Mouse (Mus musculus): ENCODE data around the gene Arid3b. TPM values are rescaled to one million over a fixed set of nuclear protein-coding genes. Genes with fewer than 3 reads are reported as not detected.

The Arid3b gene
- total RNA-seq, 4 experiments from 2014 or later: 3.1 to 6.0 (median 4.4) TPM

GRCm38 (mm10) chr9:57829812-57830557, 6.6 kb downstream of the Arid3b start:
- DNase-seq (ENCODE audit: low spot score in 2 of 2): no peak

GRCm38 (mm10) chr9:57823397-57823796, 13.2 kb downstream of the Arid3b start:
- DNase-seq (ENCODE audit: low spot score in 2 of 2): no peak

DNA sequence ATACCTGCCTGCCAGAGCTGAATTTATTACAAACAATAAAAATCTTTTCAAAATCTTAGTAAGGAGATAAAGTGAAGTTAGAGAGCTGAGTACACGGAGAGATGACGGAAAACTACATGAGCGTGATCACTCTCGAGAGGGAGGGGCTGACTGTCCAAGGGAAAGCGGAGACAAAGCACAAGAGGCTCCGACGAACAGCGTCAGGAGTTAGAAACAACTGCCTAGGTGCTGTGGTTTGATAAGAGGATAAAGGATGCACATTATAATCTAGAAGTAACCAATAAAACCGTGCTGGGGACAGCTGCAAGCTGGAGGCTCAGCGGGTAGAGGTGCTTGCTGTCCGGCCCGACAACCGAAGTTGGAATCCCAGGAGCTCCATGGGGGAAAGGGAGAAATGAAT, 13.8 kb downstream of the Arid3b start:
- DNase-seq (ENCODE audit: low spot score in 2 of 2): no peak

DNA sequence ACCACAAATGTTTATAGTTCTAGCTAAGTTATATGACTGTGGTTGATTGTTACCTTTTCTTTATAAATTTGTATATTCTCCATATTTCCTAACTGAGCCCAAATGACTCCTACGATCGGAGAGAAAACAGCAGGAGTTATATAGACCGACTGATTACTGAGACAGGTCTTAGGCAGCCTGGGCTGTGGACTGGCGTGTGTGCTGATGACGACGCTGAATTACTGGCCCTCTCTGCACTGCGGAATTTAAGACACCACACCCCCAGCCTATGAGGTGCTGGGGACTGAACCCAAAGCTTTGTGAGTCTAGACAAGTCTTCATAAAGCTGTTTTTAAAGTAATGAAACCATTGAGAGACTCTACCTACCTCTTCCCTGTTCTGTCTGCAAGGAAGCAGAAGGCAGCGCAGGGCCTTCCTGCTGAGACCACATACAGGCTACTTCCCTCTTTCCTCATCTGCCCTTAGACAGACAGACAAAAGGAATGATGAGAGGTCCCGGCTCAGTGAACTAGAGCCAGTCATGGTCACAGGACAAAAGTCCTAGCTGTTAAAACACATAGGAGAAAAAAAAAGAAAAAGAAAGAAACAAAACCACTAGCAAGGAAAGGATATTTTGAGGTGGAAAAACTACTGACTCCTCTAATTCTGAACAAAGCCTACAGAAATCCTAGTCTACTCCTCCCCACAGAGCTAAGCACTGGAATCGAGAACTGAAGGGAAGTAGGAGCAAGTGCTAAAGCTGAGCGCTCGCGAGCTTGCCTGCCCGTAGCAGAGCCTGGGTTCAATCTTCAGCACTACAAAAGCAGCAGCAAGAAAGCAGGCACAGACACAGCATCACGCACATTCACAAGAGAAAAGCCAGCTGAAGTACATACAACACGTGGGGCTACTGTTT, 16.2 kb downstream of the Arid3b start:
- DNase-seq (ENCODE audit: low spot score in 2 of 2): no peak

- DNase-seq (ENCODE audit: low spot score in 2 of 2): peak in 1 of 2 experiments; percentile 42
Measured at GRCm38 (mm10) chr9:57817220-57817667, 19.3 kb downstream of the Arid3b start.

DNA sequence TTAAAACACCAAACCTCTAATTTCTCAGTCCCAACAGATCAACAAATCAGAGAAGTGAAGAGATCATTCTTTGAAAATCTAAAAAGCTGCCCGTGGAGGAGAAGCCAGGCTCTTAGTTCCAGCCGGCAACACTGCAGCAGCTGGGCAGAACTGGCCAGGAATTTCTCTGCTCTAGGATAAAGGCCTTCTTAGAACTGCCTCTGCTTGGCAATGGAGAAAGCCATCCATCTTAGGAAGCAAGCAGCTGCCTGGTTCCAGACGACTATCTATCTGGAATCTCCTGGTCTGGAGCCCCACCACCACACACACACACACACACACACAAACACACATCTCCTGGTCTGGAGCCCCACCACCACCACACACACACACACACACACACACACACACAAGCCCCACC, 21.7 kb downstream of the Arid3b start:
- no peak for DNase-seq (ENCODE audit: low spot score in 2 of 2)

DNA sequence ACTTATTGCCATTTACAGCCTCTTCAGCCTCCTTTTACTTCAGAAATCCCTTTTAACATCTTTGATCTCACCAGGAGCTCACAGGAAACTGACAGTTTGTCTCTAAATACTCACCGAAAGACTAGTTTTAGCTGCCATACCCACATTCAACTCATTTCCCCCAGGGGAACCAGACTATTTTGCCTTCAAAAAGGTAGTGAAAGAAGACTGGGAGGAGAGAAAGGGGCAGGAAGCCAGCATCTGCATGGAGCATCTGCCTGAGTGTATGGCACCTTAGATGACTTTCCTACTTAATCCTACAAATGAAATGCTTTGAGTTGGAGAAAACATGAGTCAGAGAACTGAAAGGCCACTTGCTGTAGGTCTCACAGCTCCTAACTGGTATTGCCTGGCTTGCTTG, 22.6 kb downstream of the Arid3b start:
- no peak for DNase-seq (ENCODE audit: low spot score in 2 of 2)

GRCm38 (mm10) chr9:57811793-57812733, 24.5 kb downstream of the Arid3b start:
- DNase-seq (ENCODE audit: low spot score in 2 of 2): no peak

DNA sequence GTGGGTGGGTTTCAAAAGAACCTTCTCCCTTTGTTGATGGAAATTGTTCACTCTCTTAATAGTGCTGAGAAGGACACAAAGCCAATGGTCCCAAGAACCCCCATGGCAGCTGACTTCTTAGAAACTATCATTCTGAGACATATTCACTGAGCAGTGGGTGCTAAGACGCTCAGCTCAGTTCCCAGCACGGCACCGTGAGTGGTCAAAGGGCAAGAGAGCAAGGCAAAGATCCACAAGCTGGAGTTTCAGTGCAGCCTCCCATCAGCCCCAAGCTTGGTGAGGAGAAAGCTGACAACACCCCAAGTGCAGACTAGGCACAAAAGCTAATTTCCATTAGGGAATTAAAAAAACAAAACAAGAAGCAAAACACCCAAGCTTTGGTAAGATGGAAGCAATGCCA, 25.9 kb downstream of the Arid3b start:
- no peak for DNase-seq (ENCODE audit: low spot score in 2 of 2)

- no peak for DNase-seq (ENCODE audit: low spot score in 2 of 2)
Measured at GRCm38 (mm10) chr9:57808771-57809310, 27.8 kb downstream of the Arid3b start.

GRCm38 (mm10) chr9:57807174-57807651, 29.4 kb downstream of the Arid3b start:
- DNase-seq (ENCODE audit: low spot score in 2 of 2): no peak

GRCm38 (mm10) chr9:57806066-57806481, 30.5 kb downstream of the Arid3b start:
- DNase-seq (ENCODE audit: low spot score in 2 of 2): no peak

GRCm38 (mm10) chr9:57805087-57805737, 31.4 kb downstream of the Arid3b start:
- DNase-seq (ENCODE audit: low spot score in 2 of 2): no peak

GRCm38 (mm10) chr9:57803839-57804238, 32.8 kb downstream of the Arid3b start:
- DNase-seq (ENCODE audit: low spot score in 2 of 2): no peak

GRCm38 (mm10) chr9:57803047-57803446, 33.5 kb downstream of the Arid3b start:
- DNase-seq (ENCODE audit: low spot score in 2 of 2): no peak

- DNase-seq (ENCODE audit: low spot score in 2 of 2): no peak
Measured at GRCm38 (mm10) chr9:57800325-57800975, 36.1 kb downstream of the Arid3b start.

- DNase-seq (ENCODE audit: low spot score in 2 of 2): no peak
Measured at GRCm38 (mm10) chr9:57798725-57799253, 37.8 kb downstream of the Arid3b start.

DNA sequence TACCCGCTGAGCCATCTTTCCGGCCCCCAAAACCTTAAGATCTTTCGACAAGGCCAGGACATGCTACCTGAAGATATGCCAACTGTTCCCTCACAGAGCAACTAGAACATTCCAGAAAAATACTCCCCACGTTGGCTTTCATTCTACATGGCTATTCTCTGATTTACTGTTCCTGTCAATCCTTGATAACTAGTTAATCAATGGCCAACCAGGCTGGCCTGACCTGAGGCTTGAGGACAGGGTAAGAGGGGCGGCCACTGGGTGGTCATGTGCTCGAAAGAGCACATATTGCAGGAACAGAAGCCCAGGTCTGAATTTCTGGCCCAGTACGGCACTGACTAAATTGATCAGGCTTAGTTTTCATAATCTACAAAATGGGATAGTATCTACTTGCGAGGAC, 39.1 kb downstream of the Arid3b start:
- DNase-seq (ENCODE audit: low spot score in 2 of 2): no peak

DNA sequence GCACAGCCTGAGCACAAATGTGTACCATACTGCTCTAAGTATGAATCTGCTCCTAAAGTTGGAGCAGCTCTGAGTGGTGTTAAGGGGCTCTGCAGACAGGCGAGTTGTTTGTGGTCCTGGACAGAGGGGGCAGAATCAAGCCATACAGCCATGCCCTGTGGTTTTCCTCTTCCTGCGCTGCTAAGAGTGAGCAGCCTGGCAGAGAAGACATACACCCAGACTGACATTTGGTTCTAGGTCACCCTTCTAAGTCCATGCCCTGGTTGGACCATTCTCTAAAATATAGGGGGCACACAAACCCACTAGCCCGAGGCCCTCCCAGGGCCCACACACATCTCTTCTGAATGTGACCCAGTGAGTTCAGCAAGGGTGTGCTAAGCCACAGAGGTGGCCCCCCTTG, 46.9 kb downstream of the Arid3b start:
- no peak for DNase-seq (ENCODE audit: low spot score in 2 of 2)

- no peak for DNase-seq (ENCODE audit: low spot score in 2 of 2)
Measured at GRCm38 (mm10) chr9:57782656-57783055, 53.9 kb downstream of the Arid3b start.
